Mouse (Mus musculus) neural tube, embryonic 14.5 days (tissue): ENCODE measurements around the gene Prm1. TPM values are rescaled to one million over a fixed set of nuclear protein-coding genes. Genes with fewer than 3 reads are reported as not detected.

Experiments used
- polyA plus RNA-seq: library from polyadenylated mRNA; unstranded; fragments of >200 nt; fragmentation: Nextera tagmentation; extraction: Ambion mirVana; gene quantifications from 2 replicates; pipeline ENCODE4 v1.2.1, GENCODE M21; 2014

The Prm1 gene
- polyA plus RNA-seq, 1 experiment from 2014 or later, result not detected

Other genes with a start within 250 kb of the Prm1 start
- gene Socs1, start 20.3 kb downstream of the Prm1 start, polyA plus RNA-seq, result 4.3 and 4.5 TPM in 2 replicates
- not detected in 2 replicates for gene Tnp2, start 17.2 kb downstream of the Prm1 start, polyA plus RNA-seq
- gene Prm3, start 14.9 kb downstream of the Prm1 start, polyA plus RNA-seq, result not detected in 2 replicates
- not detected in 2 replicates for gene Prm2, start 9.7 kb downstream of the Prm1 start, polyA plus RNA-seq
- gene Gm11172, start 7.1 kb upstream of the Prm1 start, polyA plus RNA-seq, result not detected in 2 replicates
- gene Rmi2, start 29.2 kb upstream of the Prm1 start, polyA plus RNA-seq, result 0.31 and 0.44 TPM in 2 replicates